Mouse (Mus musculus) regulatory T cell (primary cell): ENCODE data around the gene Cts6.
"Not testable (repeated sequence)": the region's sequence is repeated elsewhere in the genome, so short reads cannot be mapped to it uniquely, and the experiment has no call there.

Source experiments
- in situ Hi-C: fragments of 300-600 bp; cut with MboI, MseI; formaldehyde crosslinking; loops from one replicate; pipeline ENCODE4 v1.15.1; 2025; ENCODE audit warnings: high pct_unique_total_duplicates

Cts6 gene

GRCm38 (mm10) chr13:61203310-61203709 is at the start of gene Cts6:
Cts6 (minus strand) TSS chr13:61203410.
- in situ Hi-C loops: no loop called here

DNA sequence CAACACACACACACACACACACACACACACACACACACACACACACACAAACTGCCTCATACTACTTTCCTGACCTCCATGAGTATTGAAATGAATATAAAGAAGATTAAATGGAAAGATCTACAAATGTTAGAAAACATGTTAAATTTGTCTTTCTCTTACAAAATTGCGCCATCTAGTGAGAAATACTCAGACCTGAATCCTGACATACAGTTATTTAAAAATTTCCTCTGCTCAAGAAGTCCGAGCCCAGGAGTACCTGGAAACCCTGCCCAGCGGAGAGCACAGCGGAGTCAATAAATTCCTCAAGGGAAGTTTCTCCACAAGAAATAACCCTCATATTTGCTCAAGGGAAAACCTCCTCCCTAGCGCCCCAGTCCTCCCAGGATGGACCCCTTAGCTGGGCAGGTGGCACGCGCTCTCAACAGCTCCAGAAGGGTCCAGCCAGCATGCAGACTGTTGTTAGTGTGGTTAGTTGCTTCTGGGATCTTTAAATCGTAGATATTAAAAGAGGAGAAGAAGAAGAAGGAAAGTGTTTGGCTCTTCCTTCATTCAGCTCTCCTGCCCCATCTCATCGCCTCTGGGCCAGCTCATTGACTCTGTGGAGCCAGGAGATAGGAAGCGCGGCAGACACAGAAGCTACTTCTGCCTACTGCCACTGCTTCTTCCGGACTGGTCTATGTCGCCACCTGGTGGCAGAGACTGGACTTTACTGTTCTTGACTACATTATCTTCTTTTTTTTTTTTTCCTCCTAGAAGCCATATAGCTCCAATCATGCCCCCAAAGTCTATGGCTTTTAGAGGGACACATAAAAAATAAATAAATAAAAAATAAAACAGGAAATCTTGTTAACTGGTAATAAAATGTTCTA is 38.1 kb upstream of the Cts6 start:
- in situ Hi-C loops: no loop called here

GRCm38 (mm10) chr13:61185151-61185933 is 17.9 kb downstream of the Cts6 start:
- in situ Hi-C loops: not testable (repeated sequence)

DNA sequence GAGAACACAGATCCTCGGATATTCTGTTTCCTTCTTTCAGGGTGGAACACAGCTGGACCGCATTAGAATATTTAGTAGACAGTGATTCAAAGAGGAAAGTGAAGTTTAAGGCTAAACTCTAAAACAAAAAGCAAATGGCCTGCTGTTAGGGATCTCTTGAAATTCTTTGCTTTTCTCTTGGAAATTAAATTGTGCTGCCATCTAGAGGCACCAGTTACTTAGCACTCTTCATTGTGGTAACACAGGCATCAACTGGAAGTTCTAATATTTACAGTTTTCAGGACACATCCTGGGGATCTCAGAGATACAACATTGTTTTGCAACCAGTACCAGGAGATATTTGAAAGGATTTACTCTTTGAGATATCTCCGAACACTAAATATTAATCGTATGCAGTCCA is 38.6 kb downstream of the Cts6 start:
- in situ Hi-C loops: no loop called here

GRCm38 (mm10) chr13:61164156-61164555 is 39.1 kb downstream of the Cts6 start, which contains the start of gene Ctsr:
Ctsr (minus strand) TSS chr13:61164256.
- in situ Hi-C loops: no loop called here
